Mouse (Mus musculus) heart, postnatal 0 days (tissue): Measurements from ENCODE around the gene Nde1. TPM values are rescaled to one million over a fixed set of nuclear protein-coding genes. Genes with fewer than 3 reads are reported as not detected.

ENCODE experiments used
- ATAC-seq: fragments of 200-750 bp; cut with Nextera tagmentation; 2 replicates; pipeline ENCODE4 v1.8.0; 2017; ENCODE audit warnings: low read depth, moderate number of reproducible peaks, moderate library complexity; ENCODE audit not compliant: insufficient read depth
- DNase-seq: peaks from one replicate; pipeline ENCODE4 v3.0.0-alpha.2; 2016; ENCODE audit warnings: low spot score
- H3K27ac ChIP-seq: fragments of 300-500 bp; sonication (generic); 2 replicates; pipeline ENCODE4 v1.5.1; 2014; ENCODE audit warnings: low read depth, mild to moderate bottlenecking
- H3K27me3 ChIP-seq: fragments of 300-500 bp; sonication (generic); 2 replicates; pipeline ENCODE4 v1.6.1; 2014; ENCODE audit warnings: low read length, mixed read lengths; ENCODE audit not compliant: control insufficient read depth, insufficient read depth
- H3K36me3 ChIP-seq: fragments of 300-500 bp; sonication (generic); replicated peaks from 2 replicates; pipeline ENCODE4 v1.6.1; 2014; ENCODE audit warnings: low read length, mixed read lengths; ENCODE audit not compliant: control insufficient read depth, insufficient read depth
- H3K4me1 ChIP-seq: fragments of 300-500 bp; sonication (generic); 2 replicates; pipeline ENCODE4 v1.6.1; 2014; ENCODE audit warnings: antibody characterized with exemption; ENCODE audit not compliant: control insufficient read depth, insufficient read depth
- H3K4me2 ChIP-seq: fragments of 300-500 bp; sonication (generic); 2 replicates; pipeline ENCODE4 v1.6.1; 2014; ENCODE audit warnings: low read depth, mild to moderate bottlenecking, low read length, moderate library complexity
- H3K4me3 ChIP-seq: fragments of 300-500 bp; sonication (generic); 2 replicates; pipeline ENCODE4 v1.5.1; 2014; ENCODE audit warnings: low read depth, low read length
- H3K9ac ChIP-seq: fragments of 300-500 bp; sonication (generic); replicated peaks from 2 replicates; pipeline ENCODE4 v1.6.1; 2014; ENCODE audit warnings: low read depth, low read length, mixed read lengths
- H3K9me3 ChIP-seq: fragments of 300-500 bp; sonication (generic); replicated peaks from 2 replicates; pipeline ENCODE4 v1.6.1; 2016; ENCODE audit warnings: low read length; ENCODE audit not compliant: control insufficient read depth
- CTCF ChIP-seq: IDR thresholded peaks from 2 replicates; pipeline ENCODE4 v1.5.1; 2016; ENCODE audit warnings: antibody characterized with exemption, control low read depth, low read depth
- EP300 ChIP-seq: IDR thresholded peaks from 2 replicates; pipeline ENCODE4 v1.6.1; 2016; ENCODE audit warnings: antibody characterized with exemption, low read depth
- WGBS: fragments of 180-500 bp; shearing (Covaris S2); extraction: QIAGEN DNeasy Blood & Tissue Kit; methylation state at CpG from one replicate; pipeline ENCODE4 v1.1.7; 2014; 5-methylcytosine and 5-hydroxymethylcytosine counted together
- polyA plus RNA-seq: library from polyadenylated mRNA; unstranded; fragments of >200 nt; fragmentation: Nextera tagmentation; extraction: Ambion mirVana; gene quantifications from 2 replicates; pipeline ENCODE4 v1.2.1, GENCODE M21; 2015
- total RNA-seq: library from RNA; depleted of rRNA; stranded (reverse); fragments of >200 nt; gene quantifications from 2 replicates; pipeline ENCODE4 v1.2.3, GENCODE M21; 2014; ENCODE audit warnings: low replicate concordance; rRNA removed

Nde1 gene
- 48.7 and 61.6 TPM in 2 replicates for total RNA-seq
- 33.9 and 37.0 TPM in 2 replicates for polyA plus RNA-seq

GRCm38 (mm10) chr16:14162988-14163416, at the start of gene Nde1, which contains the start of gene Marf1:
TSS of gene Nde1 (plus strand) at chr16:14163275.
TSS of gene Marf1 (minus strand) at chr16:14163351.
- TF ChIP-seq CTCF = no peak
- TF ChIP-seq EP300 = peak; percentile 46; the same call in 1 of the 2 replicates

GRCm38 (mm10) chr16:14117299-14117698, 45.8 kb upstream of the Nde1 start:
- Histone ChIP-seq H3K36me3 (peaks cover 60% of the 10 kb centered on the region), H3K9me3 (no peaks in the 10 kb centered on the region), H3K27me3 (no peaks in the 10 kb centered on the region), H3K4me1 (no peaks in the 10 kb centered on the region), H3K4me3 (no peak overlapping the region), H3K27ac (no peak overlapping the region), H3K9ac (no peak overlapping the region), H3K4me2 (no peak overlapping the region)
- DNase-seq (no peak), ATAC-seq (no peak)
- 39% methylated on average over 2 of the region's 2 CpGs for WGBS
- TF ChIP-seq CTCF = no peak
- no peak for TF ChIP-seq EP300

More at GRCm38 (mm10) chr16:14162988-14163416, at the start of gene Nde1, which contains the start of gene Marf1:
- ATAC-seq = peak; percentile 78
- H3K4me2 ChIP-seq = peak within 1 kb of the TSS; percentile 81
- no peaks in the 10 kb centered on the region for H3K27me3 ChIP-seq
- peaks cover 23% of the 10 kb centered on the region for H3K4me1 ChIP-seq
- no peaks in the 10 kb centered on the region for H3K9me3 ChIP-seq
- H3K36me3 ChIP-seq = no peaks in the 10 kb centered on the region; the same call in 1 of the 2 replicates
- under 1% methylated on average over 37 of the region's 43 CpGs for WGBS
- peak within 1 kb of the TSS; percentile 78 for H3K9ac ChIP-seq
- DNase-seq = peak; percentile 93
- peak within 1 kb of the TSS; percentile 85 for H3K27ac ChIP-seq
- peak within 1 kb of the TSS; percentile 74 for H3K4me3 ChIP-seq

GRCm38 (mm10) chr16:14120941-14121340, 42.1 kb upstream of the Nde1 start:
- H3K27me3 ChIP-seq = no peaks in the 10 kb centered on the region
- H3K9ac ChIP-seq = no peak overlapping the region
- H3K4me2 ChIP-seq = no peak overlapping the region
- peaks cover 80% of the 10 kb centered on the region for H3K36me3 ChIP-seq
- H3K27ac ChIP-seq = no peak overlapping the region
- no peak for DNase-seq
- H3K4me1 ChIP-seq = no peaks in the 10 kb centered on the region
- no peak overlapping the region for H3K4me3 ChIP-seq
- TF ChIP-seq CTCF (no peak), EP300 (no peak)
- no peak for ATAC-seq
- H3K9me3 ChIP-seq = no peaks in the 10 kb centered on the region
- WGBS = 91% methylated on average over 5 of the region's 5 CpGs

GRCm38 (mm10) chr16:14121563-14121962, 41.5 kb upstream of the Nde1 start:
- Histone ChIP-seq H3K9me3 (no peaks in the 10 kb centered on the region), H3K36me3 (peaks cover 78% of the 10 kb centered on the region), H3K27ac (no peak overlapping the region), H3K4me1 (no peaks in the 10 kb centered on the region), H3K9ac (no peak overlapping the region), H3K4me3 (no peak overlapping the region), H3K27me3 (no peaks in the 10 kb centered on the region), H3K4me2 (no peak overlapping the region)
- WGBS = 95% methylated on average over 7 of the region's 7 CpGs
- DNase-seq (no peak), ATAC-seq (no peak)
- TF ChIP-seq EP300 = no peak
- TF ChIP-seq CTCF = no peak

GRCm38 (mm10) chr16:14122586-14122985, 40.5 kb upstream of the Nde1 start:
- no peak overlapping the region for H3K4me2 ChIP-seq
- no peaks in the 10 kb centered on the region for H3K9me3 ChIP-seq
- H3K4me1 ChIP-seq = no peaks in the 10 kb centered on the region
- H3K36me3 ChIP-seq = peaks cover 78% of the 10 kb centered on the region
- TF ChIP-seq EP300 (no peak), CTCF (no peak)
- no peak overlapping the region for H3K9ac ChIP-seq
- DNase-seq = no peak
- ATAC-seq = no peak
- no peak overlapping the region for H3K27ac ChIP-seq
- no peaks in the 10 kb centered on the region for H3K27me3 ChIP-seq
- no peak overlapping the region for H3K4me3 ChIP-seq

- TF ChIP-seq EP300 = no peak
- TF ChIP-seq CTCF = no peak
- H3K36me3 ChIP-seq = peaks cover 90% of the 10 kb centered on the region
- WGBS = 84% methylated on average over 2 of the region's 2 CpGs
- DNase-seq = no peak
- no peak overlapping the region for H3K4me2 ChIP-seq
- no peaks in the 10 kb centered on the region for H3K27me3 ChIP-seq
- no peaks in the 10 kb centered on the region for H3K4me1 ChIP-seq
- no peak overlapping the region for H3K27ac ChIP-seq
- no peak overlapping the region for H3K9ac ChIP-seq
- no peaks in the 10 kb centered on the region for H3K9me3 ChIP-seq
- no peak overlapping the region for H3K4me3 ChIP-seq
- no peak for ATAC-seq
These were observed 39.2 kb upstream of the Nde1 start for GRCm38 (mm10) chr16:14123901-14124300.
